Mouse (Mus musculus): ENCODE measurements around the gene Lmtk3.

DNA sequence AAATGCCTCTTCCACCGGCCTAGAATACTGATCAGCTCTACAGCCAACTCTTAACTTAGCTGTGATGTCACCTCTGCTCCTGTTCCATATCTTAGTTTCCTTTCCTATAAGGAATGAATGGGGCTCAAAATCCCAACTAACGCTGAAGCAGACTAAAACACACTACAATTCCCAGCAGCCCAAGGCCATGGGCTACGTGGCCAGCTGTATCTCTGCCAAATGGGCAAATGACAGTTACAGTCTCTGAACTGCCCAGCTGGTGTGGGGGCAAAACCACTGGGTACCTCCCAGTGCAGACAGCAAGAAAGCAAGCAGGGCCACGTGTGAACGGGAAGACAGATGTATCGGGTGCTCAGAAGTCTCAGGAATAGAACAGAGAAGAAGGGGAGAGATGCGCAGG is 43.1 kb downstream of the Lmtk3 start:
- TF ChIP-seq CTCF (conservative IDR thresholded peaks at IDR 0.05; ENCODE audit: low read length) (no peak), NANOG (IDR thresholded peaks at IDR 0.05; ENCODE audit: borderline replicate concordance, low read length) (no peak)

Data from E14TG2a.4 (cell line).